Mouse (Mus musculus) MEL (cell line): ENCODE measurements at regions not wholly inside any gene's neighbourhood (a gene's known extent, or its start where the extent isn't known, plus 50 kb on each side); places are given as distances from the start of the nearest gene placed in this dataset.

Source experiments
- DNase-seq: peaks from one replicate; pipeline ENCODE4 v3.0.0; 2011; ENCODE audit warnings: low read depth, low spot score
- H3K27ac ChIP-seq: 2 replicates; pipeline ENCODE4 v1.5.1; 2012; ENCODE audit warnings: low read depth, mild to moderate bottlenecking, control low read depth, low read length, moderate library complexity; ENCODE audit not compliant: control insufficient read depth
- H3K27me3 ChIP-seq, 2 experiments: fragments of 150-350 bp in 1 of 2; sonication (generic) in 1 of 2; 2 replicates each; pipeline ENCODE4 v1.6.1; 2012; ENCODE audit warnings: low read length in 2 of 2, mild to moderate bottlenecking in 2 of 2, improper control_type of control experiment in 1 of 2, moderate library complexity in 1 of 2; ENCODE audit not compliant: insufficient read depth in 2 of 2, control insufficient read depth in 1 of 2
- H3K36me3 ChIP-seq, 2 experiments: 2 replicates each; pipeline ENCODE4 v1.6.1; 2012 to 2014; ENCODE audit warnings: low read length in 2 of 2, improper control_type of control experiment in 1 of 2, inconsistent platforms in 1 of 2, mild to moderate bottlenecking in 1 of 2; ENCODE audit not compliant: insufficient read depth in 2 of 2, control insufficient read depth in 1 of 2
- H3K4me1 ChIP-seq, 2 experiments: fragments of 150-350 bp in 1 of 2; sonication (generic) in 1 of 2; 2 replicates each; pipeline ENCODE4 v1.6.1; 2012; ENCODE audit warnings: low read length in 2 of 2, improper control_type of control experiment in 1 of 2, mild to moderate bottlenecking in 1 of 2; ENCODE audit not compliant: insufficient read depth in 2 of 2, control insufficient read depth in 1 of 2
- H3K4me3 ChIP-seq, 2 experiments: fragments of 150-350 bp in 1 of 2; sonication (generic) in 1 of 2; 2 replicates each; pipeline ENCODE4 v1.5.1; 2012; ENCODE audit warnings: low read depth in 2 of 2, low read length in 2 of 2, mild to moderate bottlenecking in 2 of 2, moderate library complexity in 2 of 2, control low read depth in 1 of 2, improper control_type of control experiment in 1 of 2; ENCODE audit not compliant: control insufficient read depth in 1 of 2, insufficient read depth in 1 of 2
- H3K79me2 ChIP-seq: 2 replicates; pipeline ENCODE4 v1.6.1; 2012; ENCODE audit warnings: mild to moderate bottlenecking, low read length, moderate library complexity; ENCODE audit not compliant: control insufficient read depth, poor library complexity, insufficient read depth
- H3K9ac ChIP-seq: 2 replicates; pipeline ENCODE4 v1.6.1; 2012; ENCODE audit warnings: low read depth, mild to moderate bottlenecking, control low read depth, low read length, moderate library complexity; ENCODE audit not compliant: control insufficient read depth, poor library complexity, severe bottlenecking
- H3K9me3 ChIP-seq: fragments of 150-350 bp; sonication (generic); replicated peaks from 2 replicates; pipeline ENCODE4 v1.6.1; 2012; ENCODE audit warnings: mild to moderate bottlenecking, low read length, improper control_type of control experiment, moderate library complexity; ENCODE audit not compliant: insufficient read depth
- BHLHE40 ChIP-seq: IDR thresholded peaks from 2 replicates; pipeline ENCODE4 v1.6.1; 2012; ENCODE audit warnings: low read depth, mild to moderate bottlenecking, inconsistent platforms, low read length, improper control_type of control experiment, borderline replicate concordance
- CHD2 ChIP-seq: IDR thresholded peaks from 2 replicates; pipeline ENCODE4 v1.6.1; 2011; ENCODE audit warnings: low read length, improper control_type of control experiment
- E2F4 ChIP-seq: IDR thresholded peaks from 2 replicates; pipeline ENCODE4 v1.6.1; 2011; ENCODE audit warnings: low read depth, low read length, improper control_type of control experiment, borderline replicate concordance
- ELF1 ChIP-seq: IDR thresholded peaks from 2 replicates; pipeline ENCODE4 v1.6.1; 2014; ENCODE audit warnings: low read depth, mild to moderate bottlenecking, inconsistent platforms, low read length, improper control_type of control experiment, moderate library complexity
- EP300 ChIP-seq, 2 experiments: IDR thresholded peaks; 2 replicates each; pipeline ENCODE4 v1.6.1; 2011; ENCODE audit warnings: improper control_type of control experiment in 2 of 2, low read length in 2 of 2, low read depth in 1 of 2, mild to moderate bottlenecking in 1 of 2
- GABPA ChIP-seq: IDR thresholded peaks from 2 replicates; pipeline ENCODE4 v1.6.1; 2012; ENCODE audit warnings: low read depth, mild to moderate bottlenecking, inconsistent platforms, low read length, improper control_type of control experiment, moderate library complexity
- GATA1 ChIP-seq: IDR thresholded peaks from 2 replicates; pipeline ENCODE4 v1.6.1; 2011; ENCODE audit warnings: low read depth, low read length, improper control_type of control experiment
- MAFK ChIP-seq: IDR thresholded peaks from 2 replicates; pipeline ENCODE4 v1.6.1; 2011; ENCODE audit warnings: low read depth, mild to moderate bottlenecking, low read length, improper control_type of control experiment, borderline replicate concordance
- MAX ChIP-seq: IDR thresholded peaks from 2 replicates; pipeline ENCODE4 v1.6.1; 2011; ENCODE audit warnings: low read length, improper control_type of control experiment
- MYB ChIP-seq: IDR thresholded peaks from 2 replicates; pipeline ENCODE4 v1.6.1; 2011; ENCODE audit warnings: mild to moderate bottlenecking, low read depth, low read length, improper control_type of control experiment
- MYC ChIP-seq: IDR thresholded peaks from 2 replicates; pipeline ENCODE4 v1.6.1; 2011; ENCODE audit warnings: low read depth, mild to moderate bottlenecking, low read length, improper control_type of control experiment, moderate library complexity
- NELFE ChIP-seq: IDR thresholded peaks from 2 replicates; pipeline ENCODE4 v1.6.1; 2011; ENCODE audit warnings: low read depth, low read length, improper control_type of control experiment
- NRF1 ChIP-seq: IDR thresholded peaks from 2 replicates; pipeline ENCODE4 v1.6.1; 2014; ENCODE audit warnings: low read depth, mild to moderate bottlenecking, inconsistent platforms, low read length, improper control_type of control experiment, moderate library complexity; ENCODE audit not compliant: poor library complexity, insufficient read depth, severe bottlenecking
- POLR2A ChIP-seq, 2 experiments: IDR thresholded peaks; 2 replicates each; pipeline ENCODE4 v1.6.1; 2011 to 2012; ENCODE audit warnings: low read length in 2 of 2, mild to moderate bottlenecking in 2 of 2, control low read depth in 1 of 2, improper control_type of control experiment in 1 of 2, low read depth in 1 of 2, moderate library complexity in 1 of 2; ENCODE audit not compliant: control insufficient read depth in 1 of 2, insufficient read depth in 1 of 2, poor library complexity in 1 of 2
- POLR2AphosphoS2 ChIP-seq: IDR thresholded peaks from 2 replicates; pipeline ENCODE4 v1.6.1; 2011; ENCODE audit warnings: low read length, improper control_type of control experiment
- RCOR1 ChIP-seq: IDR thresholded peaks from 2 replicates; pipeline ENCODE4 v1.6.1; 2012; ENCODE audit warnings: low read depth, mild to moderate bottlenecking, inconsistent platforms, low read length, improper control_type of control experiment
- TBP ChIP-seq: IDR thresholded peaks from 2 replicates; pipeline ENCODE4 v1.8.0; 2011; ENCODE audit warnings: low read depth, low read length, improper control_type of control experiment
- TCF12 ChIP-seq: IDR thresholded peaks from 2 replicates; pipeline ENCODE4 v1.6.1; 2014; ENCODE audit warnings: low read depth, mild to moderate bottlenecking, inconsistent platforms, low read length, improper control_type of control experiment, moderate library complexity
- ZKSCAN1 ChIP-seq: IDR thresholded peaks from 2 replicates; pipeline ENCODE4 v1.6.1; 2012; ENCODE audit warnings: low read depth, mild to moderate bottlenecking, inconsistent platforms, low read length, improper control_type of control experiment, moderate library complexity
- ZMIZ1 ChIP-seq: IDR thresholded peaks from 2 replicates; pipeline ENCODE4 v1.6.1; 2012; ENCODE audit warnings: low read depth, mild to moderate bottlenecking, inconsistent platforms, low read length, improper control_type of control experiment, moderate library complexity
- ZNF384 ChIP-seq: IDR thresholded peaks from 2 replicates; pipeline ENCODE4 v1.6.1; 2012; ENCODE audit warnings: low read depth, mild to moderate bottlenecking, inconsistent platforms, low read length, improper control_type of control experiment

DNA sequence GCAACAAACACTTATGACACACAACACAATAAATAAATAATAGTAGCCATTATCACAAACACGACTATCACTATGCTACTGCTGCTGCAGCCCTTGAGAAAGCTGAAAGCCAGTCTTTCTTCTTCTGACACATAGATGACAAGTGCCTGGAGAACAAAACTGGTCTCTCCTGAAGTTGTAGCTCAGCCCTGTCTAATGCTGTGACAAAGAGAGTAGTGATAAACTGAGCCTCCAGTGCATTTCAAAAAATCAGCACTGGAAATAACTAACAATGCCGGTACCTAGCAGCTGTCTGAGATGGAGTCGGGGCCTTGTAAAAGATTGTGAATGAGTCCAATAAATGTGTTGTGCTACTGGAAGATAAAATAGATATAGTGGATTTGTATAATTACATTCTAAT, 320.3 kb upstream of the Acvr2a start:
- H3K27ac ChIP-seq, result no peak overlapping the region
- no peaks in the 10 kb centered on the region for H3K36me3 ChIP-seq
- DNase-seq, result no peak
- TF ChIP-seq MAFK, result no peak
- TF ChIP-seq POLR2A (IDR thresholded peaks at IDR 0.05; ENCODE audit: control insufficient read depth in 1 of 2, insufficient read depth in 1 of 2, low read depth in 1 of 2, low read length in 2 of 2, poor library complexity in 1 of 2), result no peak
- TF ChIP-seq NRF1, result no peak
- TF ChIP-seq ZNF384, result no peak
- no peak for TF ChIP-seq MYB
- TF ChIP-seq E2F4, result no peak
- no peak for TF ChIP-seq BHLHE40
- TF ChIP-seq NELFE, result no peak
- TF ChIP-seq ELF1, result no peak
- TF ChIP-seq MAX, result no peak
- no peak for TF ChIP-seq TCF12
- no peaks in the 10 kb centered on the region for H3K27me3 ChIP-seq
- no peaks in the 10 kb centered on the region for H3K79me2 ChIP-seq
- H3K4me3 ChIP-seq, result no peak overlapping the region
- H3K9ac ChIP-seq, result no peak overlapping the region
- H3K4me1 ChIP-seq, result no peaks in the 10 kb centered on the region
- H3K9me3 ChIP-seq, result no peaks in the 10 kb centered on the region

DNA sequence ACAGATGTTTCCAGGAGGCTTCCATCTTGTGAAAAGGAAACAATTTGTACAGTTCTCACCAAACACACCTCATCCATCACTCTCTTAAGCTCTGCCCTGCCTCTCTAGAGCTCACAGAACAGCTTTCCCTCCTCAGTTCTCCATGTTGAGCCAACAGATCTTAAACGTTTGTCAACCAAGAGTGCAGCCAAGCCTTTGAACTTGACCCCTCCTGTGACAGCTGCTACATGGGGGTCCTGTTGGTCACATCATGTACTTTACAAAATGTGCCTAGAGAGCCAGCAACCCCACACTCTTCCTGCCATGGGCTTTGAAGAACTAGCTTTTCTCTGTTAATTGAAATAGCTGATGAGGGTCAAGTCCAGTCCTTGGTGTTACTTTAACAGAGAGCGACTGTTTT, 319.8 kb upstream of the Acvr2a start:
- H3K36me3 ChIP-seq, result no peaks in the 10 kb centered on the region
- no peak overlapping the region for H3K4me3 ChIP-seq
- no peaks in the 10 kb centered on the region for H3K9me3 ChIP-seq
- H3K27ac ChIP-seq, result no peak overlapping the region
- DNase-seq, result no peak
- no peak for TF ChIP-seq RCOR1
- no peak for TF ChIP-seq NELFE
- no peak for TF ChIP-seq MYC
- TF ChIP-seq POLR2AphosphoS2, result no peak
- TF ChIP-seq GABPA, result no peak
- TF ChIP-seq CHD2, result no peak
- no peak for TF ChIP-seq ZKSCAN1
- TF ChIP-seq GATA1, result no peak
- TF ChIP-seq EP300 (IDR thresholded peaks at IDR 0.05; ENCODE audit: low read depth in 1 of 2, low read length in 2 of 2), result no peak
- TF ChIP-seq TBP, result no peak
- no peak for TF ChIP-seq ZMIZ1
- no peaks in the 10 kb centered on the region for H3K27me3 ChIP-seq
- H3K9ac ChIP-seq, result no peak overlapping the region
- H3K4me1 ChIP-seq, result no peaks in the 10 kb centered on the region
- no peaks in the 10 kb centered on the region for H3K79me2 ChIP-seq
